Mouse (Mus musculus): ENCODE data around the gene Trim10. TPM values are rescaled to one million over a fixed set of nuclear protein-coding genes. Genes with fewer than 3 reads are reported as not detected.

Trim10 gene
- polyA plus RNA-seq, 1 experiment from 2014 or later: 1.1 TPM

DNA sequence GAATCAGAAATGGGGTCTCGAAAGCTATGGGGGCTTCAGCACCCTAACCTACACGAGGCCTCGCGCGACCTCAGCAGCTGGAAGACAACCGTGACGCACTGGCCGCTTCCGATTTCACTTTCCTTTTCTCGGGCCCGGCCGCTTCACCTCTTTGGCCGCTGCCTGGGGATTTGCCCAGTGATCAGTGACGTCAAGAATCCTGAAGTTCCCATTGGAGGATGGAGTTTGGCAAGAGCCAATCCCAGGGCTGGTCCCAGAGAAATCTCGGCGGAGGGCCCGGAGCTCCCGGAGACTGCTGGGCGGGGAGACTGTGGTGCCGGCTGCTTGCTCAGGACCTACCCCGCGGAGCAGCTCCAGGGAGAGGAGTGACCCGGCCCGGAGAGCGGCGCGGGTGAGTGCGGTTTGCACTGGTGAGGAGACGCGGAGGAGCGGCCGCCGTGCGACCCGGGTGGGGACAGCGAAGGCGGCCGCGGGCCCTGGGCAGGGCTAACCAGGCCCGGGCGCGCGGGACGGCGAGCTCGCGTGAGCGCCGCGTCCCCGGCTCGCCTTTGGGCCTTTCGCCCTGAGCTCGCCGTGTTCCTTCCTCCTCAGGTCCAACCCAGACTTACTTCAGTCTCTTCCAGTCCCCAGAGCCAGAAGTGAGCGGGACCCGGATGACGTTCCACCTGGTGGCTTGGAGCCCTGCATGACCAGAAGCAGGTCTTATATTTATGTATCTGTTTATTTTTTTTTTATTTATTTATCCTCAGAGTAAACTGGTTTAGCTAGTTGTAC lies 32.3 kb upstream of the Trim10 start, which contains the start of gene Trim26:
Trim26 (plus strand) TSS at position 261 of the 774 bp plus-strand sequence.
- peak within 1 kb of the TSS; percentile 63 for H3K4me2 ChIP-seq (ENCODE audit: low read depth, low read length)
- peak within 1 kb of the TSS; percentile 75 for H3K4me3 ChIP-seq (ENCODE audit: low read depth, low read length)
- no peaks in the 10 kb centered on the region for H3K36me3 ChIP-seq (ENCODE audit: control insufficient read depth, insufficient read depth, low read length)
- under 1% methylated on average over 58 of the region's 58 CpGs for WGBS
- H3K4me1 ChIP-seq (ENCODE audit: control insufficient read depth, insufficient read depth, low read length): peaks cover 5% of the 10 kb centered on the region
- H3K9ac ChIP-seq (replicated peaks; ENCODE audit: low read depth, low read length): peak within 1 kb of the TSS; percentile 88
- H3K27ac ChIP-seq (ENCODE audit: low read depth, low read length): peak within 1 kb of the TSS; percentile 94
- no peaks in the 10 kb centered on the region for H3K9me3 ChIP-seq (ENCODE audit: control insufficient read depth, low read length)
- no peaks in the 10 kb centered on the region for H3K27me3 ChIP-seq (ENCODE audit: control insufficient read depth, insufficient read depth, low read length)
- peak; percentile 99 for ATAC-seq (ENCODE audit: low read depth)

DNA sequence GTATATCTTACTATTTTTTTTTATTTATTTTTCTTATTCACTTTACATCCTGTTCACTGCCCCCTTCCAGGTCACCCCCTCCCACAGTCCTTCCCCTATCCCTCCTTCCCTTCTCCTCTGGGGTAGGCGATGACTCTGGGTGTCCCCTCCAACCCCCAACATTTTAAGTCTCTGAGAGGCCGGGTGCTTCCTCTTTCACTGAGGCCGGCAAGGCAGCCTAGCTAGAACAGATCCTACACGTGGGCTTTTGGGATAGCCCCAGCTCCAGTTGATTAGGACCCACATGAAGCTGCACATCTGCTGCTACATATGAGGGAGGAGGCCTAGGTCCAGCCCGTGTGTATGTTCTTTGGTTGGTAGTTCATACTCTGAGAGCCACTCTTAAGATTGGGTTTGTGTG lies 30.4 kb upstream of the Trim10 start:
- Histone ChIP-seq H3K4me1 (ENCODE audit: control insufficient read depth, insufficient read depth, low read length) (peaks cover 5% of the 10 kb centered on the region), H3K27me3 (ENCODE audit: control insufficient read depth, insufficient read depth, low read length) (no peaks in the 10 kb centered on the region), H3K9me3 (ENCODE audit: control insufficient read depth, low read length) (no peaks in the 10 kb centered on the region), H3K9ac (replicated peaks; ENCODE audit: low read depth, low read length) (no peak overlapping the region), H3K4me3 (ENCODE audit: low read depth, low read length) (no peak overlapping the region), H3K4me2 (ENCODE audit: low read depth, low read length) (no peak overlapping the region), H3K27ac (ENCODE audit: low read depth, low read length) (no peak overlapping the region), H3K36me3 (ENCODE audit: control insufficient read depth, insufficient read depth, low read length) (no peaks in the 10 kb centered on the region)
- WGBS: 88% methylated on average over 5 of the region's 5 CpGs
- no peak for ATAC-seq (ENCODE audit: low read depth)

GRCm38 (mm10) chr17:36839931-36840330 lies 29.4 kb upstream of the Trim10 start:
- Histone ChIP-seq H3K36me3 (ENCODE audit: control insufficient read depth, insufficient read depth, low read length) (no peaks in the 10 kb centered on the region), H3K27ac (ENCODE audit: low read depth, low read length) (no peak overlapping the region), H3K4me2 (ENCODE audit: low read depth, low read length) (no peak overlapping the region), H3K9me3 (ENCODE audit: control insufficient read depth, low read length) (no peaks in the 10 kb centered on the region), H3K27me3 (ENCODE audit: control insufficient read depth, insufficient read depth, low read length) (no peaks in the 10 kb centered on the region), H3K4me1 (ENCODE audit: control insufficient read depth, insufficient read depth, low read length) (peaks cover 5% of the 10 kb centered on the region), H3K9ac (replicated peaks; ENCODE audit: low read depth, low read length) (no peak overlapping the region), H3K4me3 (ENCODE audit: low read depth, low read length) (no peak overlapping the region)
- ATAC-seq (ENCODE audit: low read depth): no peak
- 85% methylated on average over 3 of the region's 3 CpGs for WGBS

- Histone ChIP-seq H3K9me3 (ENCODE audit: control insufficient read depth, low read length) (no peaks in the 10 kb centered on the region), H3K4me1 (ENCODE audit: control insufficient read depth, insufficient read depth, low read length) (peaks cover 5% of the 10 kb centered on the region), H3K9ac (replicated peaks; ENCODE audit: low read depth, low read length) (no peak overlapping the region; the same call in 1 of the 2 replicates), H3K27ac (ENCODE audit: low read depth, low read length) (no peak overlapping the region), H3K4me3 (ENCODE audit: low read depth, low read length) (no peak overlapping the region), H3K4me2 (ENCODE audit: low read depth, low read length) (no peak overlapping the region), H3K36me3 (ENCODE audit: control insufficient read depth, insufficient read depth, low read length) (no peaks in the 10 kb centered on the region), H3K27me3 (ENCODE audit: control insufficient read depth, insufficient read depth, low read length) (no peaks in the 10 kb centered on the region)
- ATAC-seq (ENCODE audit: low read depth): no peak
These were observed 28.4 kb upstream of the Trim10 start for GRCm38 (mm10) chr17:36840961-36841445.

DNA sequence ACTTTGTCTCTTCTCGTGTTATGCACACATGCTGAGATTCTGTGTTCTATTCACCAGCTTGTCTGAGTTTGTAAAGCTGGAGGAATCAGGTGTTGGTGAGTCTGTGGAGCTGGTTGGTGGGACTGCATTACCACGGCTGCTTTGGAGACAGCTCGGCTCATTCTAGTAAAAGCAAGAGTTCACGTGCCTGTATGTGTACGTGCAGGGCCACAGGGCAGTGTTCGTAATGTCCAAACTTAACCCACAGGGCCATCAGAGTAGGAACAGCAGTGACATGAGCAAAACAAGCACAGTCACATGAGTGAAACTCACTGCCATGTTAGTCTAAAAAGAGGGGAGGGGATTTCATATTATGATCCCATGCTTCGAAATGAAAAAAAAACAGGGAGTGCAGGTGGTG lies 25.7 kb upstream of the Trim10 start:
- Histone ChIP-seq H3K9me3 (ENCODE audit: control insufficient read depth, low read length) (no peaks in the 10 kb centered on the region), H3K27ac (ENCODE audit: low read depth, low read length) (no peak overlapping the region), H3K4me2 (ENCODE audit: low read depth, low read length) (no peak overlapping the region), H3K36me3 (ENCODE audit: control insufficient read depth, insufficient read depth, low read length) (no peaks in the 10 kb centered on the region), H3K4me3 (ENCODE audit: low read depth, low read length) (no peak overlapping the region), H3K9ac (replicated peaks; ENCODE audit: low read depth, low read length) (no peak overlapping the region), H3K4me1 (ENCODE audit: control insufficient read depth, insufficient read depth, low read length) (no peaks in the 10 kb centered on the region), H3K27me3 (ENCODE audit: control insufficient read depth, insufficient read depth, low read length) (no peaks in the 10 kb centered on the region)
- no peak for ATAC-seq (ENCODE audit: low read depth)
- WGBS: 79% methylated on average over 7 of the region's 7 CpGs

DNA sequence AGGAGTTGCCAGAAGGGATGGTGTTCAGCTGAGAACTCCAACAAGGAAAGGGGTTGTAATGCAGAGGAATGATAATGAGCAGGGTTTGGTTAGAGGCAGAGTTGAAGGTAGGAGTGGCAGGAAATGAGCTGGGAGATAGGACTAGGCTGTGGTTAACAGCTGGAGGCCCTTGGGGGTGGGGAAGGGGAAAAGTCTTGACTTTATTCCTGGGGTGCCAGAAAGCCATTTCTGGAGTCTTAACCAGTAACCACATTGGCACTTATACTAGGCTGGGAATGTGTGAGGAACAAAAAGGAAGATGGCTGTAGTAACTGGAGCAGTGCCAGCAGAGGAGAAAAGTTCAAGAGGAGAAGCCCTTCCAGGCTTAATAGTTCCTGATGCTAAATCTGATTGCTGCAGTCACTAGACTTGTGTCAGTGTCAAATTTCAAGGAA lies 25.1 kb upstream of the Trim10 start:
- no peaks in the 10 kb centered on the region for H3K9me3 ChIP-seq (ENCODE audit: control insufficient read depth, low read length)
- no peaks in the 10 kb centered on the region for H3K36me3 ChIP-seq (ENCODE audit: control insufficient read depth, insufficient read depth, low read length)
- H3K27me3 ChIP-seq (ENCODE audit: control insufficient read depth, insufficient read depth, low read length): no peaks in the 10 kb centered on the region
- H3K9ac ChIP-seq (replicated peaks; ENCODE audit: low read depth, low read length): no peak overlapping the region
- ATAC-seq (ENCODE audit: low read depth): no peak
- no peak overlapping the region for H3K27ac ChIP-seq (ENCODE audit: low read depth, low read length)
- H3K4me2 ChIP-seq (ENCODE audit: low read depth, low read length): no peak overlapping the region
- H3K4me3 ChIP-seq (ENCODE audit: low read depth, low read length): no peak overlapping the region
- no peaks in the 10 kb centered on the region for H3K4me1 ChIP-seq (ENCODE audit: control insufficient read depth, insufficient read depth, low read length)

- WGBS: 43% methylated on average over 1 of the region's 1 CpGs
- Histone ChIP-seq H3K36me3 (ENCODE audit: control insufficient read depth, insufficient read depth, low read length) (no peaks in the 10 kb centered on the region), H3K4me3 (ENCODE audit: low read depth, low read length) (no peak overlapping the region), H3K27me3 (ENCODE audit: control insufficient read depth, insufficient read depth, low read length) (no peaks in the 10 kb centered on the region), H3K9ac (replicated peaks; ENCODE audit: low read depth, low read length) (no peak overlapping the region), H3K4me2 (ENCODE audit: low read depth, low read length) (no peak overlapping the region), H3K9me3 (ENCODE audit: control insufficient read depth, low read length) (no peaks in the 10 kb centered on the region), H3K27ac (ENCODE audit: low read depth, low read length) (no peak overlapping the region), H3K4me1 (ENCODE audit: control insufficient read depth, insufficient read depth, low read length) (no peaks in the 10 kb centered on the region)
- no peak for ATAC-seq (ENCODE audit: low read depth)
These were observed 24.6 kb upstream of the Trim10 start for GRCm38 (mm10) chr17:36844725-36845124.

- no peak overlapping the region for H3K9ac ChIP-seq (replicated peaks; ENCODE audit: low read depth, low read length)
- no peak overlapping the region for H3K4me3 ChIP-seq (ENCODE audit: low read depth, low read length)
- H3K4me1 ChIP-seq (ENCODE audit: control insufficient read depth, insufficient read depth, low read length): no peaks in the 10 kb centered on the region
- no peaks in the 10 kb centered on the region for H3K27me3 ChIP-seq (ENCODE audit: control insufficient read depth, insufficient read depth, low read length)
- no peaks in the 10 kb centered on the region for H3K9me3 ChIP-seq (ENCODE audit: control insufficient read depth, low read length)
- H3K27ac ChIP-seq (ENCODE audit: low read depth, low read length): no peak overlapping the region
- H3K4me2 ChIP-seq (ENCODE audit: low read depth, low read length): no peak overlapping the region
- 83% methylated on average over 5 of the region's 5 CpGs for WGBS
- no peak for ATAC-seq (ENCODE audit: low read depth)
- peaks cover 12% of the 10 kb centered on the region for H3K36me3 ChIP-seq (ENCODE audit: control insufficient read depth, insufficient read depth, low read length)
These were observed 20.5 kb upstream of the Trim10 start for GRCm38 (mm10) chr17:36848911-36849310.

- Histone ChIP-seq H3K4me1 (ENCODE audit: control insufficient read depth, insufficient read depth, low read length) (no peaks in the 10 kb centered on the region), H3K4me2 (ENCODE audit: low read depth, low read length) (no peak overlapping the region), H3K27ac (ENCODE audit: low read depth, low read length) (no peak overlapping the region), H3K36me3 (ENCODE audit: control insufficient read depth, insufficient read depth, low read length) (peaks cover 12% of the 10 kb centered on the region), H3K4me3 (ENCODE audit: low read depth, low read length) (no peak overlapping the region), H3K9ac (replicated peaks; ENCODE audit: low read depth, low read length) (no peak overlapping the region), H3K27me3 (ENCODE audit: control insufficient read depth, insufficient read depth, low read length) (no peaks in the 10 kb centered on the region), H3K9me3 (ENCODE audit: control insufficient read depth, low read length) (no peaks in the 10 kb centered on the region)
- WGBS: 100% methylated on average over 2 of the region's 2 CpGs
- ATAC-seq (ENCODE audit: low read depth): no peak
These were observed 19.4 kb upstream of the Trim10 start for GRCm38 (mm10) chr17:36849992-36850391.

Measured in neural tube, embryonic 14.5 days (tissue).